Comparison of ENCODE assay signal across 9 mouse cellular contexts in the genomic region with DNA sequence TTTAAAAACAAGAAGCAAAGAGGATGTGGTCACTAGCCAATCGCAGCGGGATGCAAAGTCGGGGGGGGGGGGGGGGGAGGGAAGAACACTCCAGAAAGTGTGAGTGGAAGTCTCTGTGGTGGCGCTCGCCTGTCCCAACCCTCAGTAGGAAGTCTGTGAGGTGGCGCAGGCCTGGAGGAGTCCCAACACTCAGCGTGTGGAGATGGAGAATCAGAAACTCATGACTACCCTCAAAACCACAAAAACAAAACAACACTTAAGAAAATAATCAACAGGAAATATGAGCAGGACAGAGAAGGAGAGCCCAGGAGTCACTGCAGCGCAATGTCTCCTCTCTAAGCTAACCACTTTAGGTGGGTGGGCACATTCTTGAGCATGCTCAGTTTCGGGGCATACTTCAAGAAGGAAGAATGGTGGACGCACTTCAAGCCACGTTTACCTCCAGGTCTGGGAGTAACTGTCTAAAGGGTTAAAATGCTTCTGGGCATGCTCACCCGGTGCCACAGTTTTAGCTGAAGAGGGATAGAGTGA. TPM values are rescaled to one million over a fixed set of nuclear protein-coding genes. Genes with fewer than 3 reads are reported as not detected.
A peak's percentile ranks its signal among the peaks of the same experiment; 100 is the strongest.
DNase-seq lines count a peak whose midpoint lies in the region; ATAC-seq lines count a peak whose summit lies in the region.
"Had no signal": no experiment of that assay in that cellular context is flagged by ENCODE, and none has a peak within 500 bp of the region (broad histone marks: within the 10 kb centered on the region; RNA-seq: fewer than 3 reads in every experiment).

No protein-coding gene starts in this region.

- 0 out of 2 replicates have a peak overlapping the region, but pooled peaks have one; percentile 22 for H3K9ac ChIP-seq in liver, embryonic 12.5 days
- H3K9ac ChIP-seq in kidney, embryonic 15.5 days, result no peak overlapping the region
- H3K9ac ChIP-seq in kidney, embryonic 14.5 days (ENCODE audit: low read depth, low read length), result no peak overlapping the region

- no peaks in the 10 kb centered on the region for H3K9me3 ChIP-seq in liver, embryonic 12.5 days (replicated peaks)
- no peaks in the 10 kb centered on the region for H3K9me3 ChIP-seq in kidney, embryonic 15.5 days (replicated peaks)
- no peaks in the 10 kb centered on the region for H3K9me3 ChIP-seq in kidney, embryonic 14.5 days (ENCODE audit: control insufficient read depth, low read length)

- peak overlapping the region; percentile 53 for H3K4me2 ChIP-seq in liver, embryonic 12.5 days
- no peak overlapping the region for H3K4me2 ChIP-seq in kidney, embryonic 15.5 days
- no peak overlapping the region for H3K4me2 ChIP-seq in kidney, embryonic 14.5 days (replicated peaks; ENCODE audit: low read depth, low read length)

- peak; percentile 75 for ATAC-seq in activated CD4-positive, CD25-positive, alpha-beta regulatory T cell, adult 4 months
- peak; percentile 41; the same call in 1 of the 2 replicates for ATAC-seq in liver, embryonic 12.5 days
- no peak for ATAC-seq in kidney, embryonic 15.5 days (replicated peaks; ENCODE audit: low FRiP score)
- no peak for ATAC-seq in kidney, embryonic 14.5 days (ENCODE audit: low FRiP score, low TSS enrichment)

- H3K27me3 ChIP-seq in liver, embryonic 12.5 days (replicated peaks), result no peaks in the 10 kb centered on the region
- no peaks in the 10 kb centered on the region for H3K27me3 ChIP-seq in splenic B cell, adult 2 months (ENCODE audit: control insufficient read depth, insufficient read depth, low read length, poor library complexity, severe bottlenecking)
- H3K27me3 ChIP-seq in kidney, embryonic 15.5 days, result no peaks in the 10 kb centered on the region
- no peaks in the 10 kb centered on the region for H3K27me3 ChIP-seq in kidney, embryonic 14.5 days (ENCODE audit: control insufficient read depth, insufficient read depth, low read length)

- DNase-seq in spleen, adult 12 weeks (ENCODE audit: low spot score), result peak; percentile 14
- DNase-seq in spleen, postnatal 10 days (ENCODE audit: low spot score in 2 of 2), result no peak
- DNase-seq in splenic B cell, adult 2 months (ENCODE audit: low read depth, low spot score), result peak; percentile 62
- no peak for DNase-seq in adrenal gland, adult 2 months
- DNase-seq: kidney, postnatal 10 days had no signal

- H3K4me3 ChIP-seq in liver, embryonic 12.5 days, result peak overlapping the region; percentile 6; the same call in 1 of the 2 replicates
- no peak overlapping the region for H3K4me3 ChIP-seq in kidney, embryonic 15.5 days (replicated peaks)
- no peak overlapping the region for H3K4me3 ChIP-seq in kidney, embryonic 14.5 days (ENCODE audit: low read length)

- peak overlapping the region; percentile 31; the same call in 1 of the 2 replicates for H3K27ac ChIP-seq in liver, embryonic 12.5 days
- no peak overlapping the region for H3K27ac ChIP-seq in kidney, embryonic 15.5 days
- H3K27ac ChIP-seq in kidney, embryonic 14.5 days (ENCODE audit: low read depth, low read length), result no peak overlapping the region

- no peaks in the 10 kb centered on the region for H3K36me3 ChIP-seq in liver, embryonic 12.5 days
- no peaks in the 10 kb centered on the region for H3K36me3 ChIP-seq in splenic B cell, adult 2 months (ENCODE audit: control insufficient read depth, insufficient read depth, low read length, poor library complexity, severe bottlenecking)
- H3K36me3 ChIP-seq in kidney, embryonic 15.5 days, result no peaks in the 10 kb centered on the region
- H3K36me3 ChIP-seq in kidney, embryonic 14.5 days (ENCODE audit: control insufficient read depth, insufficient read depth, low read length), result no peaks in the 10 kb centered on the region

- peaks cover 82% of the 10 kb centered on the region for H3K4me1 ChIP-seq in liver, embryonic 12.5 days
- peaks cover 12% of the 10 kb centered on the region; the same call in 1 of the 2 replicates for H3K4me1 ChIP-seq in kidney, embryonic 15.5 days
- 0 out of 2 replicates have a peak, but pooled peaks cover 4% of the 10 kb centered on the region for H3K4me1 ChIP-seq in kidney, embryonic 14.5 days (ENCODE audit: control insufficient read depth, insufficient read depth, low read length)

- 15% methylated on average over 12 of the region's 12 CpGs for WGBS in liver, embryonic 12.5 days (ENCODE audit: insufficient replicate concordance)
- WGBS in kidney, embryonic 15.5 days, result 71% methylated on average over 11 of the region's 12 CpGs
- 70% methylated on average over 11 of the region's 12 CpGs for WGBS in kidney, embryonic 14.5 days

RNA-seq across cellular contexts. Expression of gene Pank1, which starts 32.7 kb away (rescaled TPM):
- 1 to 10 TPM in 1 of 2 experiments, under 1 TPM in 1; 0.53 to 1.1 TPM for polyA plus RNA-seq in activated CD4-positive, CD25-positive, alpha-beta regulatory T cell, adult 4 months (2017; shearing (Covaris generic))
- 6.5 and 6.7 TPM in 2 replicates for polyA plus RNA-seq in liver, embryonic 12.5 days (2016; fragmentation: Nextera tagmentation; extraction: Ambion mirVana)
- 7.3 and 8.1 TPM in 2 replicates for polyA plus RNA-seq in kidney, embryonic 15.5 days (2015; fragmentation: Nextera tagmentation; extraction: Ambion mirVana)
- polyA plus RNA-seq in kidney, embryonic 14.5 days (2014; fragmentation: Nextera tagmentation; extraction: Ambion mirVana), result 10.2 and 10.7 TPM in 2 replicates
- total RNA-seq in adrenal gland, adult 2 months (2021), result 10 to 100 TPM; 64.5 to 83.6 TPM
- polyA plus RNA-seq in adrenal gland, adult 2 months (2012; rRNA removed), result 4.7 and 6.1 TPM in 2 replicates

Comparison
In these comparisons a context has a peak if more than half of its experiments do, and no peak if none do; other contexts are left out.
1. DNase-seq: peak in spleen, adult 12 weeks (single experiment) and splenic B cell, adult 2 months (single experiment); none in spleen, postnatal 10 days (0 of 2) and adrenal gland, adult 2 months (single experiment).
2. ATAC-seq: peak in activated CD4-positive, CD25-positive, alpha-beta regulatory T cell, adult 4 months (single experiment) and liver, embryonic 12.5 days (single experiment); none in kidney, embryonic 15.5 days (single experiment) and kidney, embryonic 14.5 days (single experiment).